Mouse (Mus musculus): Measurements from ENCODE around the gene Car5b. TPM values are rescaled to one million over a fixed set of nuclear protein-coding genes. Genes with fewer than 3 reads are reported as not detected.

Car5b gene
- polyA plus RNA-seq, 1 experiment from 2014 or later = 0.50 TPM

DNA sequence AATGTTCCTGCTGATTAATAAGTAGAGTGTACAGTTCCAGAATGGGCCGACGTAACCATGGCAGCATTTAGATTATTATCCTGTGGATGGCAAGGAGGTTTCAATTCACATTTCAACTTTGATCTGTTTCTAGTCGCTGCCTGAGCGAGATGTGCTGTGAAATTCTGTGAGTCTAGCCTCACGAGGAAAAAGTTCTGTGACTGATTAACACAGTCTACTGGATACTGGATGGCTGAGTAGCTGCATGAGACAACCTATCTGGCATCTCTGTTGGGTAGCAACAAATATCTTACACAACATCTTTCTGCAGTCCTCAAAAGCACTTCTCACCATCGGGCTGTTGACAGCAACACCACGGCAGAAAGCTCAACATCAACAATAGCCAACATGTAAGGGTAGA lies 4.7 kb upstream of the Car5b start:
- Histone ChIP-seq H3K4me1 (replicated peaks) (no peaks in the 10 kb centered on the region), H3K27me3 (replicated peaks) (no peaks in the 10 kb centered on the region), H3K36me3 (no peaks in the 10 kb centered on the region), H3K9ac (no peak overlapping the region), H3K4me2 (replicated peaks) (no peak overlapping the region), H3K4me3 (replicated peaks) (no peak overlapping the region), H3K27ac (no peak overlapping the region), H3K9me3 (no peaks in the 10 kb centered on the region)
- 87% methylated on average over 7 of the region's 7 CpGs for WGBS
- ATAC-seq = no peak

DNA sequence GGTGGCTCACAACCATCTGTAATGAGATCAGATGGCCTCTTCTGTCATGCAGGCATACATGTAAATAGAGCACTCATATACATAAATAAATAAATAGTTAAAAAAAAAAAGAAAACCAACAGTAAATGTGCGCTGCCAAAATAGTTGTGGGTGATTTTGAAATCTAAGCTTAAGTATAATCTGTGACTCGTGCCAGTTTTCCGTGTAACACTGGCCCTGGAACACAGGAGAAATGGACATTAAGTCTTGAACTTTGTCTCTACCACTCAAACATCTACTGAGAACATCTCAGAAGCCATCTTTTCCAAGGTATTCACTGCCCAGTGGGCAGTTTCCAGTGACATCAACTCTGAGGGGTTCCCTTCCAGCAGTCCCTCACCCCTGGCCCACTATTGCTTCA lies 12.2 kb downstream of the Car5b start:
- no peak overlapping the region for H3K9ac ChIP-seq
- 88% methylated on average over 3 of the region's 3 CpGs for WGBS
- no peaks in the 10 kb centered on the region for H3K9me3 ChIP-seq
- ATAC-seq = no peak
- H3K27ac ChIP-seq = no peak overlapping the region
- no peaks in the 10 kb centered on the region for H3K27me3 ChIP-seq (replicated peaks)
- no peak overlapping the region for H3K4me2 ChIP-seq (replicated peaks)
- H3K4me3 ChIP-seq (replicated peaks) = no peak overlapping the region
- no peaks in the 10 kb centered on the region for H3K36me3 ChIP-seq
- H3K4me1 ChIP-seq (replicated peaks) = no peaks in the 10 kb centered on the region

DNA sequence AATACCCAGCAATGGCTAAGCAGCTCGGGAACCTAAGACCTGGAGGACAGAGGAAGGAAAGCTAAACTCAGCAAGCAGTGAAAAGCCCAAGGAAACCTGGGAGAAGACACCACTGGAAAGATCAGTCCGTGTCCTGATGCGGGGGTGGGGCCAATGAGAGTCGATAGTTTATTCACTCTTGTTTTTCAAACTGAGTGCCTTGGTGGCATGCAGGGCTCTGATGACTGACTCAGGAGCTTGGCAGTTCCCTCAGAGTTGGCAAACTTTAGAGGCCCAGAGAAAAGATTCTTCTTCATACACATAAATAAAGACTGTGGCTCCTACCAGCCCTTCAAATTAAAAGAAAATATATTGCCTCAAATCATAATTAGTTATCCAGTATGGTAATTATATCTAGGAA lies 12.8 kb downstream of the Car5b start:
- H3K9ac ChIP-seq = no peak overlapping the region
- H3K27me3 ChIP-seq (replicated peaks) = no peaks in the 10 kb centered on the region
- H3K4me2 ChIP-seq (replicated peaks) = no peak overlapping the region
- no peaks in the 10 kb centered on the region for H3K36me3 ChIP-seq
- H3K4me1 ChIP-seq (replicated peaks) = no peaks in the 10 kb centered on the region
- ATAC-seq = no peak
- H3K9me3 ChIP-seq = no peaks in the 10 kb centered on the region
- H3K4me3 ChIP-seq (replicated peaks) = no peak overlapping the region
- H3K27ac ChIP-seq = no peak overlapping the region
- WGBS = 75% methylated on average over 4 of the region's 4 CpGs

DNA sequence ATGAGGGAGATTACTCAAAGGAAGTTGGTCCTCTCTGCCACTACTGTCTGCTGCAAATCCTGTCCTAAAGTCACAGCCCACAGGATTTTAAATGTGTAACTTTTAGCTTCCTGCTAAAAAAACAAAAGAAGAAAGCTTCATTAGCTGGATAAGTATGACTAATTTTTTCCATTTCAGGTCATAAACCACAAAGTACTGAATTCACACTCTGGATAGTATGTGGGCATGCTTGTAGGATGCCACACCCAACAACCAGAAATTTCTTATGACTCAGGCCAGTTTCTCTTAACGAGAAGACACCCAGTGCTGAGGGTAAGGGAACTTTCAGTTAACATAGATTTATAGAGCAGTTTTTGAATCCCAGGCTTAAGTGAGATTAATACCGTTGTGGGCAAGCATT lies 14.5 kb downstream of the Car5b start:
- H3K9me3 ChIP-seq = no peaks in the 10 kb centered on the region
- 75% methylated on average over 2 of the region's 2 CpGs for WGBS
- H3K4me2 ChIP-seq (replicated peaks) = no peak overlapping the region
- no peaks in the 10 kb centered on the region for H3K36me3 ChIP-seq
- no peak for ATAC-seq
- H3K27ac ChIP-seq = no peak overlapping the region
- no peaks in the 10 kb centered on the region for H3K4me1 ChIP-seq (replicated peaks)
- H3K9ac ChIP-seq = no peak overlapping the region
- no peak overlapping the region for H3K4me3 ChIP-seq (replicated peaks)
- H3K27me3 ChIP-seq (replicated peaks) = no peaks in the 10 kb centered on the region

DNA sequence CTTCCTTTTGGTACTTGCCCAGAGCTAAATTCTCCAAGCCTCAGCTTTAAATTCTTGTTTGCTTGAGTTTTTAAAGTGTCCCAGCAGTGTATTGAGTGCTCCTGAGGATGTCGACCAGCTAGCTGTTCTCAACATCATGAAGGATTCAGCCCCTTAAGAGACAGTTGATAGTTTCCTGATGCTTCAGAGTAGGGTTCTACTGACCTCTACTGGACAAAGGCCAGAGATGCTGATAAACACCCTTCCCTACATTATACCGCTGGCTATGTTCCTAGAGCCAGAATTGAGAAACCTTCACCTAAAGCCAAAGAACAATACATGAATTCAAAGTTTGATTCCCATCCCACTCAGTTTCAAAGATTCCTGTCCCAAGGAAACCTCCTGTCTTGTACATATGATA lies 23.0 kb downstream of the Car5b start:
- Histone ChIP-seq H3K9ac (no peak overlapping the region), H3K4me2 (replicated peaks) (no peak overlapping the region), H3K27me3 (replicated peaks) (no peaks in the 10 kb centered on the region), H3K9me3 (no peaks in the 10 kb centered on the region), H3K4me3 (replicated peaks) (no peak overlapping the region), H3K36me3 (no peaks in the 10 kb centered on the region), H3K27ac (no peak overlapping the region), H3K4me1 (replicated peaks) (no peaks in the 10 kb centered on the region)
- WGBS = 20% methylated on average over 2 of the region's 2 CpGs
- peak; percentile 23; the same call in 1 of the 2 replicates for ATAC-seq

DNA sequence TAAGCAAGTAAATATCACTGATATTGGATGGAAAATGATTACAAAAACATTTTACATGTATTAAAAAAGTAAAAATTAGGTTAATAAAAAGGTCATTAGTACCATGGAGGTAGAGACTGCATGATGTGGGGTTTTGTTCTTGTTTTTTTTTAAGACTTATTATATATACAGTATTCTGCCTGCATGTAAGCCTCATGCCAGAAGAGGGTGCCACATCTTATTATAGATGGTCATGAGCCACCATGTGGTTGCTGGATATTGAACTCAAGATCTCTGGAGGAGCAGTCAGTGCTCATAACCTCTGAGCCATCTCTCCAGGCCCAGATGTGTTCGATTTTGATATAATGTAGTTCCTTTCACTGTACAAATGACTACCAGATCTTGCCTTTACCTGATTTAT lies 27.9 kb downstream of the Car5b start:
- Histone ChIP-seq H3K4me2 (replicated peaks) (no peak overlapping the region), H3K4me1 (replicated peaks) (no peaks in the 10 kb centered on the region), H3K9ac (no peak overlapping the region), H3K9me3 (no peaks in the 10 kb centered on the region), H3K36me3 (no peaks in the 10 kb centered on the region), H3K27ac (no peak overlapping the region), H3K27me3 (replicated peaks) (no peaks in the 10 kb centered on the region), H3K4me3 (replicated peaks) (no peak overlapping the region)
- WGBS = 81% methylated on average over 1 of the region's 1 CpGs
- no peak for ATAC-seq

DNA sequence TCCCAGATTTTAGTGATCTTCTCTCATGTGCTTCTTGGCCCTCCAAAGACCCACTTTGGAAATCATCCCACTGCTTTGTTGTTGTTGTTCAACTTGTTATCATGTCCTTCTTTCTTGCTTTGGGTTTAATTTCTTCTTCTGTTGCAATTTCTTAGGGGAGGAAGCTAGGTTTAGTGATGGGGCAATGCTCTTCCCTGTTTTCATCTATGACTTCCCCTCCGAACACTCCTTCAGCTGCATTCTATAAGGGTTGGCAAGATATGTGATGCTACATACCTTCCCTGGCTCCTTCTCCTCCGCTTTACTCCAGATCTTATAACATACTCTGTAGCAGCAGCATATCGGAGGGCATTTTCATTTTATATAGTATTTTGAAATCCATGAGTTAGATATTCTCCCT lies 31.0 kb downstream of the Car5b start:
- no peak overlapping the region for H3K4me2 ChIP-seq (replicated peaks)
- WGBS = 88% methylated on average over 3 of the region's 3 CpGs
- no peak overlapping the region for H3K4me3 ChIP-seq (replicated peaks)
- no peak for ATAC-seq
- no peak overlapping the region for H3K27ac ChIP-seq
- no peaks in the 10 kb centered on the region for H3K36me3 ChIP-seq
- no peaks in the 10 kb centered on the region for H3K9me3 ChIP-seq
- H3K4me1 ChIP-seq (replicated peaks) = no peaks in the 10 kb centered on the region
- H3K9ac ChIP-seq = no peak overlapping the region
- no peaks in the 10 kb centered on the region for H3K27me3 ChIP-seq (replicated peaks)

DNA sequence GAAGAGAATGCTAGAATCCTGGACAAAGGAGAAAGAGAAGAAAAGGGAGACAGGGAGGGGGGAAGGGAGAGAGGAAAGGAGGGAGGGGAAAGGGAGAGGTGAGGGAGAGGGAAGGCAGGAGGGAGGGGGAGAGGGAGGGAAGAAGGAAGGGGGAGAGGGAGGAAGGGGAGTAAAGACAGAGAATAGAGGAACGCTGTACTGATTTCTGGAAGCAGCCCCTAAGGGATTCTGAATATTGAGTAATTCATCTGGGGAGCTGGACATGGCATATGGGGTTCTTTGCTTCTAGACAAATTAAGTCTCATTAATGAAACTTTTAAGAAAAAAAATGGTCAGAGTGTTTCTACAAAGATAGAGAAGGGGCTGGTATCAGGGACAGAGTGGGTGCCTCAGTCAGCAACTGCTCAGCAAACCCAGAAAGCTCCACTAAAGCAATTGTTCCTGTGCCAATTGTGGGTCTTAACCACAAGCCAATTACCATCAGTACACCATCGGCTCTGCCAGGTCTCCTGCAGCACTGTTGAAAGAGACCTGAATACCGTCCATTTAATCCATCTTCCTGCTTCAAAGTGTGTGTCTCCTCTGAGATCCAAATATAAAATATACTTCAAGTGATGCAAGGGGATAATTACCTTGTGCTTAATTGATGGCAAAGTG lies 40.0 kb downstream of the Car5b start:
- ATAC-seq = no peak
- Histone ChIP-seq H3K9ac (no peak overlapping the region), H3K27ac (no peak overlapping the region), H3K4me2 (replicated peaks) (no peak overlapping the region), H3K4me1 (replicated peaks) (no peaks in the 10 kb centered on the region), H3K27me3 (replicated peaks) (no peaks in the 10 kb centered on the region), H3K9me3 (no peaks in the 10 kb centered on the region), H3K36me3 (no peaks in the 10 kb centered on the region), H3K4me3 (replicated peaks) (no peak overlapping the region)
- WGBS = 69% methylated on average over 3 of the region's 3 CpGs

DNA sequence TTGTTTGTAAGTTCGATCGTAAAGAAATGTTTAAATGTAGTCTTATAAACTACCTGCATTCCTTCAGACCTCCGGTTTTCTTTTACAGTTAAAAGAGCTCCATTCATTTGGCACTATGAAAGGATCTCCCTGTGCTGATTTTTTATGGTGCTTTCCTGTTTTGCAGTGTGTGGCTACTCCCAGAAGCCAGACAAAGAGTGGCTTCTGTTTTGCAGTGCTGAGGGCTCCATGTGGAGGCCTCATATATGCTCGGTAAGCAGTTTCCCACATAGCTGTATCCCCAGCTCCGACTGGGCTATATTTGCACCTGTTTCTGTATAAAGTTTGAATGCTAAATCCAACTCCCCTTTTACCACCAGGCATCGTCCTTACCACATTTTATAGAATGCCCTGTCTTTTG lies 45.7 kb downstream of the Car5b start:
- no peaks in the 10 kb centered on the region for H3K4me1 ChIP-seq (replicated peaks)
- ATAC-seq = no peak
- no peak overlapping the region for H3K27ac ChIP-seq
- 70% methylated on average over 6 of the region's 6 CpGs for WGBS
- H3K4me3 ChIP-seq (replicated peaks) = no peak overlapping the region
- H3K4me2 ChIP-seq (replicated peaks) = no peak overlapping the region
- H3K9ac ChIP-seq = no peak overlapping the region
- H3K36me3 ChIP-seq = no peaks in the 10 kb centered on the region
- no peaks in the 10 kb centered on the region for H3K9me3 ChIP-seq
- no peaks in the 10 kb centered on the region for H3K27me3 ChIP-seq (replicated peaks)

DNA sequence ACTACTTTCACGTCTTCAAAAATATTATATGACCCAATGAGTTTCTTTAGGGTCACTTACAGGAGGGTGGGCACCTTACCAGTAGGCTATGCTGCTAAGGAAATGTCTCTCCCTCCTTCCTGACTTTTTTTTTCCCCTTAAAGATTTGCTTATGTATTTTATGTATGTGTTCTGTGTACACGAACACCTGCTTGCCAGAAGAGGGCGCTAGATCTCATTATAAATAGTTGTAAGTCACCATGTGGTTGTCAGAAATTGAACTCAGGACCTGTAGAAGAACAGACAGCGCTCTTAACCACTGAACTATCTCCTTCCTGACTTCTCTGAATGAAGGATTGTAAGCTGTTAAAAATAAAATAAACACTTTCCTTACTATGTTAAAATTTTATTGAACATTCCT lies 46.3 kb downstream of the Car5b start:
- Histone ChIP-seq H3K9ac (no peak overlapping the region), H3K27ac (no peak overlapping the region), H3K4me3 (replicated peaks) (no peak overlapping the region), H3K4me2 (replicated peaks) (no peak overlapping the region), H3K9me3 (no peaks in the 10 kb centered on the region), H3K27me3 (replicated peaks) (no peaks in the 10 kb centered on the region), H3K4me1 (replicated peaks) (no peaks in the 10 kb centered on the region), H3K36me3 (no peaks in the 10 kb centered on the region)
- 49% methylated on average over 4 of the region's 4 CpGs for WGBS
- no peak for ATAC-seq

DNA sequence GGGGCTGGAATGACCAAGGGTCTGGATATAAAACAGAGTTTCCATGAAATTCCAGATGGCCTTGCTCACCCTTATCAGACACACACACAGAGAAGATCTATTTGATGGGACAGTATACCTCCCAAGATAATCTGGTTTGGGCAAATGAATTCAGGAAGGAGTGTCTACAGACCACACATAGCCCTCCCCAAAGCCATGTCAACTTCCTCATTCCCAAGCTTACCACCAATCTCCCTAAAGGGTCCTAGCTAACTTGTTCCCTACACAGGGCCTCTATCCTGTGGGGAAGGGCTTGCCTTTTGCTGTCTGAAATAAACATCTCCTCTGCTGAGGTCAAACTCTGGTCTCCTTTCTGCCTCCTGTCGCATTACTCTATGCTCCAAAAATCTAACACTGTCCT lies 46.7 kb downstream of the Car5b start:
- H3K27ac ChIP-seq = no peak overlapping the region
- no peak overlapping the region for H3K9ac ChIP-seq
- H3K4me3 ChIP-seq (replicated peaks) = no peak overlapping the region
- no peaks in the 10 kb centered on the region for H3K4me1 ChIP-seq (replicated peaks)
- ATAC-seq = no peak
- 85% methylated on average over 1 of the region's 1 CpGs for WGBS
- H3K4me2 ChIP-seq (replicated peaks) = no peak overlapping the region
- H3K9me3 ChIP-seq = no peaks in the 10 kb centered on the region
- no peaks in the 10 kb centered on the region for H3K36me3 ChIP-seq
- H3K27me3 ChIP-seq (replicated peaks) = no peaks in the 10 kb centered on the region

DNA sequence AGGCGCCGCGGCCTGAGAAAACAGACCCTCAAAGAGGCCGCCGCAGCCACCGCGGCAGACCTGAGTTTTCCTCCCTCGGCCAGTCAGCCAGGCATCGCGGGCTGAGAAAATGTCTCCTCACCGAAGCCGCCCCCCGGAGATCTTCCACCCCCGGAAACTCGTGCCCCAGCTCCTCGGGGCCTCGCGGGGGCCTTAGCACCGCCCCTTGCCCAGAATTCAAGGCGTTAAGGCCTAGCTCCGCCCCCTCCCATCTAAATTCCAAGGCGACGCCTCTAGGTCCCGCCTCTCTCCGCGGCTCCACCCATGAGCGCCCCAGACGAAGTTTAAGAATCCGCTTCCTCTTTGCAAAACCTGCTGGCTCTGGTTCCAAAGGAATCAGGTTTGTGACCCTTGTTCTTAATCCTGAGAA lies 69.3 kb downstream of the Car5b start, which contains the start of gene Zrsr2:
TSS of gene Zrsr2 (minus strand) at position 195 of the 409 bp plus-strand sequence.
- WGBS = 20% methylated on average over 29 of the region's 29 CpGs
- no peaks in the 10 kb centered on the region for H3K9me3 ChIP-seq
- peak within 1 kb of the TSS; percentile 97 for H3K27ac ChIP-seq
- H3K36me3 ChIP-seq = no peaks in the 10 kb centered on the region
- ATAC-seq = peak; percentile 97
- H3K4me1 ChIP-seq (replicated peaks) = no peaks in the 10 kb centered on the region
- peak within 1 kb of the TSS; percentile 55 for H3K4me2 ChIP-seq (replicated peaks)
- peak within 1 kb of the TSS; percentile 79 for H3K9ac ChIP-seq
- peak within 1 kb of the TSS; percentile 61 for H3K4me3 ChIP-seq (replicated peaks)
- H3K27me3 ChIP-seq (replicated peaks) = no peaks in the 10 kb centered on the region

DNA sequence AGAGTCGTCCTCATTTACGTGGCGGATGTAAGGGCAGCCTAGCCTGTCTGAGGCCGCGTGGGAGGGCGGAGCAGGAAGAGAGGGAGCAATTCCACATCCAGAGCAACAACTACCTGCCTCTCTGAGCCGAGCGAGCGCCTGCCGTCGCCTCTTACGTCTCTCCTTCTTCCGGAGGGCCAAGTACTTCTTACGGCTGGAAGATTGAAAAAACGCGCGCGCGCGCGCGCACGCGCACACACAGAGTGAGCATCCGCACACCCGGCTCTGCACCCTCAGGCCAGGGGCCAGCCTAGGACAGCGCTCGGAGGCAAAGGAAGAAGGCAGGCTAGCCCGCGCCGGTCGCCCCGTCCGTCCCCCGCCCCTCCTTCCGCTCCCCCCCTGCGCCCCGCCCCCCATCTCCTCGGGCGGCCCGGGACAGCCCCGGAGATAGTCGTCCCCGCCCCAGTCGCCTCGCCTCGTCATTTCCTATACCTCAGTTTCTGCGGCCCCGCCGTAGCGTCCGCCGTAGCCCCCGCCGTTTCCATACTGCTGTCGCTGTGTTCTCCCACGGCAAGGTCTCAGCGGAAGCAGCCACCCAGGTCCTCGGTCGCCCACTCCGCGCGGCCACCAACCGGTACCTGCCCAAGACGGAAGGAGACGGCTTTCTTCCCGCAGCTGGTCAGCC lies 69.9 kb downstream of the Car5b start:
- Histone ChIP-seq H3K27ac (peak overlapping the region; percentile 97), H3K4me2 (replicated peaks) (peak overlapping the region; percentile 55), H3K4me3 (replicated peaks) (peak overlapping the region; percentile 61), H3K36me3 (no peaks in the 10 kb centered on the region), H3K4me1 (replicated peaks) (no peaks in the 10 kb centered on the region), H3K9ac (peak overlapping the region; percentile 79), H3K27me3 (replicated peaks) (no peaks in the 10 kb centered on the region), H3K9me3 (no peaks in the 10 kb centered on the region)
- 12% methylated on average over 42 of the region's 67 CpGs for WGBS
- ATAC-seq = peak; percentile 96

All from intestine, embryonic 15.5 days (tissue).